Mouse (Mus musculus) neural tube, embryonic 15.5 days (tissue): ENCODE data around the gene Gcnt4. TPM values are rescaled to one million over a fixed set of nuclear protein-coding genes. Genes with fewer than 3 reads are reported as not detected.

Experiments used
- ATAC-seq: fragments of 200-750 bp; cut with Nextera tagmentation; 2 replicates; pipeline ENCODE4 v1.8.0; 2017; ENCODE audit warnings: mild to moderate bottlenecking, moderate TSS enrichment, moderate library complexity; ENCODE audit not compliant: low FRiP score
- H3K27ac ChIP-seq: fragments of 300-500 bp; sonication (generic); replicated peaks from 2 replicates; pipeline ENCODE4 v1.5.1; 2015; ENCODE audit warnings: mild to moderate bottlenecking, inconsistent platforms
- H3K27me3 ChIP-seq: fragments of 300-500 bp; sonication (generic); replicated peaks from 2 replicates; pipeline ENCODE4 v1.6.1; 2015; ENCODE audit warnings: inconsistent platforms
- H3K36me3 ChIP-seq: fragments of 300-500 bp; sonication (generic); 2 replicates; pipeline ENCODE4 v1.6.1; 2015; ENCODE audit warnings: inconsistent platforms
- H3K4me1 ChIP-seq: fragments of 300-500 bp; sonication (generic); 2 replicates; pipeline ENCODE4 v1.6.1; 2015; ENCODE audit warnings: inconsistent platforms
- H3K4me2 ChIP-seq: fragments of 300-500 bp; sonication (generic); 2 replicates; pipeline ENCODE4 v1.6.1; 2015; ENCODE audit warnings: inconsistent platforms, mild to moderate bottlenecking, moderate library complexity
- H3K4me3 ChIP-seq: fragments of 300-500 bp; sonication (generic); replicated peaks from 2 replicates; pipeline ENCODE4 v1.5.1; 2015; ENCODE audit warnings: mild to moderate bottlenecking, inconsistent platforms
- H3K9ac ChIP-seq: fragments of 300-500 bp; sonication (generic); replicated peaks from 2 replicates; pipeline ENCODE4 v1.6.1; 2015; ENCODE audit warnings: mild to moderate bottlenecking, inconsistent platforms
- H3K9me3 ChIP-seq: fragments of 300-500 bp; sonication (generic); replicated peaks from 2 replicates; pipeline ENCODE4 v1.6.1; 2016; ENCODE audit warnings: inconsistent platforms
- WGBS: fragments of 180-500 bp; shearing (Covaris S2); methylation state at CpG from one replicate; pipeline ENCODE4 v1.1.7; 2015; ENCODE audit warnings: mixed read lengths; 5-methylcytosine and 5-hydroxymethylcytosine counted together
- polyA plus RNA-seq: library from polyadenylated mRNA; unstranded; fragments of >200 nt; fragmentation: Nextera tagmentation; extraction: Ambion mirVana; gene quantifications from 2 replicates; pipeline ENCODE4 v1.2.1, GENCODE M21; 2015

Gcnt4 gene
- polyA plus RNA-seq, 1 experiment from 2014 or later: 0.08 TPM

GRCm38 (mm10) chr13:96980561-96980960 lies 56.1 kb downstream of the Gcnt4 start:
- H3K4me3 ChIP-seq: no peak overlapping the region
- H3K9ac ChIP-seq: no peak overlapping the region
- 0 out of 2 replicates have a peak, but pooled peaks cover 2% of the 10 kb centered on the region for H3K27me3 ChIP-seq
- no peak for ATAC-seq
- H3K4me2 ChIP-seq: no peak overlapping the region
- peaks cover 21% of the 10 kb centered on the region for H3K4me1 ChIP-seq
- H3K36me3 ChIP-seq: no peaks in the 10 kb centered on the region
- H3K9me3 ChIP-seq: no peaks in the 10 kb centered on the region
- H3K27ac ChIP-seq: no peak overlapping the region

DNA sequence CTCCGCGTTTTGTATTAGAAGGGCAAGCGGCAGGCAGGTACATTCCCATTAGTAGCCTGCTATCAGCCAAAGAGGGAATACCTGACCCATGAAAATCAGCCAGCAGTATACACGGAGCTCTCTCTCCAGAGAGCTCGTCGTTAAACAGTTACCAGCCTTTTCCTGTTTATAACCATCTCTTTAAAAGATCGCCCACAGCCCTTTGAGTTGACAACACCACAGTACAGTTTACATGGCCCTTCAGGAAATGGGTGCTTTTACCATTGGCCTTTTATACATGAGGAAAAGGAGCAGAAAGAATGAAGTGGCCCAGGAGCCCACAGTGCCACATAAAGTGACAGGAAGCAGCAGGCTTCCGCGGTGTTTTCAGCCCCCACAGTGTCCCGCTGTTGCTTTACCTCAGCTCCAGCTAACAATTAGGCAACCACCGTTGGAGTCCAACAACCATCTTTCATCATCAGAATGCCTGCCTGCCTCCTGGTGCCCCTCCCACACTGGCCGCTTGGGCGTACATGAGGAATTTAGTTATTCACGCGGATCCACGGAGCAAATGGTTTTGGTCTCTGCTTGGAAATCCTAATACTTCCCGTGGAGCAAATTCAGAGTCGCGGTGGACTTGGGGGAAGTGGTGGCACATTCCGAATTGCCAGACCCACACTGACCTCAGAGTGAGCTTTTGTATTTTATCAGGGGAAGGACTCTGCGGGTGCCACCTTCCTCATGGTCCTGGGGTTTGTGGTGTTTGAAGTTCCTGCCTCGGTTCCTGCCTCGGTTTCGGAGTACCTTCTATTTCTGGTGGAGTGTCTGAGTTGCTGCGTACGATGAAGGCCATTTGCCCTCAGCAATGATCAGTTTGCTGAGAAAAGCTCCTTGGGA lies 59.0 kb downstream of the Gcnt4 start:
- peak overlapping the region; percentile 30 for H3K4me2 ChIP-seq
- H3K27ac ChIP-seq: no peak overlapping the region
- no peak for ATAC-seq
- no peak overlapping the region for H3K4me3 ChIP-seq
- 0 out of 2 replicates have a peak, but pooled peaks cover 2% of the 10 kb centered on the region for H3K27me3 ChIP-seq
- no peaks in the 10 kb centered on the region for H3K9me3 ChIP-seq
- WGBS: 54% methylated on average over 26 of the region's 26 CpGs
- H3K9ac ChIP-seq: no peak overlapping the region
- H3K4me1 ChIP-seq: peaks cover 28% of the 10 kb centered on the region
- H3K36me3 ChIP-seq: no peaks in the 10 kb centered on the region

GRCm38 (mm10) chr13:96984688-96985087 lies 60.2 kb downstream of the Gcnt4 start:
- no peak overlapping the region for H3K27ac ChIP-seq
- no peaks in the 10 kb centered on the region for H3K9me3 ChIP-seq
- peaks cover 28% of the 10 kb centered on the region for H3K4me1 ChIP-seq
- no peaks in the 10 kb centered on the region for H3K36me3 ChIP-seq
- 82% methylated on average over 5 of the region's 5 CpGs for WGBS
- H3K4me2 ChIP-seq: no peak overlapping the region
- no peak for ATAC-seq
- H3K27me3 ChIP-seq: 0 out of 2 replicates have a peak, but pooled peaks cover 2% of the 10 kb centered on the region
- no peak overlapping the region for H3K9ac ChIP-seq
- H3K4me3 ChIP-seq: no peak overlapping the region

DNA sequence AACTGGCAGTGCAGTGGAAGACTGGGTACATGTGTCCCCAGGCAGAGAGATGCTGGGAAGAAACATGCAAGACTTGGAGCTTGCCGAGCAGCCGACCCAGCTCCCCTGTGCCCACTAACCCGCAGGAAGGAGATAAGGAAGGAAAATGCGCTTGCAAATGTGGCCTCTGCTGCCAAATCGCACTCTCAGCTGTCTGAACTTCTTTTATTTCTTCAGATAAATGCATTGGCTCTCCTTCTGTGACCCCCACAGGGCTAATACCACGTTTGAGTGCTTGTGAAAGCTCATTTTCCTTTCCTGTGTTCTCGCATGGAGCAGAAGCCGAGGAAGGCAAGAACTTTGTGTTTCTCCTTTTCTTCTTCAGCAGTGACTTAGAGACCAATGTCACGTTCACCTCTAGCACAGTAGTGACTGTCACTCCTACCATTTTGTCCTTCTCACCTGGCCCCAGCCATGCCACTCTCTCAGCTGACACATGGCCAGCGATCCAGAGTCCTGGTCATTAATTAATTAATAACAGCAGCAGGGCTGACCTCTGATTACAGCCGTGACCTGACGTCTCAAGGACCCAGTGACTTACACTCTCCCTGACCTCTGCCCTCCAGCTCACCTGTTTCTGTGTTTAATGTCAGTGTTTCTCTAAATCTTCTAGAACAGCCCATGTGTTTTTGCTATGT lies 61.2 kb downstream of the Gcnt4 start:
- Histone ChIP-seq H3K9me3 (no peaks in the 10 kb centered on the region), H3K4me1 (peaks cover 28% of the 10 kb centered on the region), H3K27me3 (0 out of 2 replicates have a peak, but pooled peaks cover 2% of the 10 kb centered on the region), H3K27ac (peak overlapping the region; percentile 60), H3K9ac (no peak overlapping the region), H3K36me3 (no peaks in the 10 kb centered on the region), H3K4me3 (no peak overlapping the region), H3K4me2 (peak overlapping the region; percentile 17; the same call in 1 of the 2 replicates)
- ATAC-seq: peak; percentile 74
- WGBS: 50% methylated on average over 12 of the region's 12 CpGs

- Histone ChIP-seq H3K4me2 (no peak overlapping the region), H3K4me1 (peaks cover 15% of the 10 kb centered on the region), H3K27ac (no peak overlapping the region), H3K4me3 (no peak overlapping the region), H3K9ac (no peak overlapping the region), H3K9me3 (no peaks in the 10 kb centered on the region), H3K36me3 (no peaks in the 10 kb centered on the region), H3K27me3 (no peaks in the 10 kb centered on the region)
- no peak for ATAC-seq
- 96% methylated on average over 16 of the region's 16 CpGs for WGBS
Measured at GRCm38 (mm10) chr13:96989129-96989528, 64.6 kb downstream of the Gcnt4 start.

DNA sequence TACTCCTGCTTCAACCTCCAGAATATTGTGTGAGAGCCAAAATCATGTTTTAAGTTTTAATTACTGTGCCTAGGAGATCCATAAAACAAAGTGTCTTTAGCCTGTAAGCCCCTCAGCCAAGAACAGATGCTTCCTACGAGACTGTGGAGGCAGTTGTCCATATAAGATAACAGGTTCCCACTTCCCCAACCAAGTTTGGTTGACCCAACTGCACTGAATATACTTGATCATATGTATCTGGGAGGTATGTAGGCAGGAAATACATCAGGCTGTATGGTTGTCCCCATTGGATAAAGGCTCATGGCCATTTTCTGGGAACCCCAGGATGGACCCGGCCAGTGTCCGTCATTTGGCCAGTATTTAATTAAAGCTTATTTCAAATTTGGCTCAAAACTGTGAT lies 65.6 kb downstream of the Gcnt4 start:
- WGBS: 89% methylated on average over 3 of the region's 3 CpGs
- no peaks in the 10 kb centered on the region for H3K27me3 ChIP-seq
- H3K9ac ChIP-seq: no peak overlapping the region
- no peaks in the 10 kb centered on the region for H3K36me3 ChIP-seq
- H3K4me1 ChIP-seq: peaks cover 12% of the 10 kb centered on the region
- H3K27ac ChIP-seq: no peak overlapping the region
- no peak for ATAC-seq
- no peaks in the 10 kb centered on the region for H3K9me3 ChIP-seq
- no peak overlapping the region for H3K4me3 ChIP-seq
- no peak overlapping the region for H3K4me2 ChIP-seq

GRCm38 (mm10) chr13:96990561-96991265 lies 66.2 kb downstream of the Gcnt4 start:
- no peak overlapping the region for H3K4me2 ChIP-seq
- H3K4me3 ChIP-seq: no peak overlapping the region
- H3K9ac ChIP-seq: no peak overlapping the region
- no peaks in the 10 kb centered on the region for H3K36me3 ChIP-seq
- WGBS: 77% methylated on average over 14 of the region's 14 CpGs
- H3K4me1 ChIP-seq: peaks cover 6% of the 10 kb centered on the region
- no peaks in the 10 kb centered on the region for H3K9me3 ChIP-seq
- no peaks in the 10 kb centered on the region for H3K27me3 ChIP-seq
- H3K27ac ChIP-seq: no peak overlapping the region
- no peak for ATAC-seq

DNA sequence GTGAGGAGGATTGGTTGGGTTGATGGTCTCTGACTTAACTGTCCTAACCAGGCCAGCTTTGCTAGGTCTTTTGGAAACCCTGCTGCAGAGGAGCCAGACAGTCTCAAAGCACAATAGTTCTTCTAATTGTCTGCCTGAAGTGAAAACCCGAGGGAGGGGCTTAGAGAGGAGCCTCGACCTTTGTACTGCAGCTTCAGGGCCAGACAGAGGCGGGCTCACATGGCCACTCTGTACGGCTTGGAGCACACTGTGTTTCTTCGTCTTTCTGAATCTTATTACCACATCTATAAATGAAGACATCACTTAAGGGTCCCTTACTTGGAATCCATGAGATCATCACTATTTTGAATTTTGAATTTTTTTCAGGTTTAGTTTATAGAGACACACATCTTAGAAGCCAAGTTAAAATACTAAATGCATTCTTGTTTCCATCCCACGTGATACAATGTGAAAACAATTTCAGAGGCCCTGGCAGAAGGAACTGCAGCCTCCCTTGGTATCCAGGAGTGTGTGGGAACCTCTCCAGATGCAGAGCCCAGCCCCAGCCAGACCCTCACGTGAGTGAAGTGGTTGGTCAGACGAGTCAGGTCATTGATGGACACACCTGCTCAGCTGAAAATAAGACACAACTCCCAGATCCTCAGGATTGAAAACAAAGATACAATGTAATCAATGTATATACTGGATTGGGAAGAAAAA lies 69.0 kb downstream of the Gcnt4 start:
- H3K36me3 ChIP-seq: no peaks in the 10 kb centered on the region
- ATAC-seq: no peak
- no peak overlapping the region for H3K4me3 ChIP-seq
- H3K9ac ChIP-seq: no peak overlapping the region
- no peak overlapping the region for H3K4me2 ChIP-seq
- 32% methylated on average over 8 of the region's 8 CpGs for WGBS
- H3K27ac ChIP-seq: no peak overlapping the region
- H3K27me3 ChIP-seq: no peaks in the 10 kb centered on the region
- no peaks in the 10 kb centered on the region for H3K9me3 ChIP-seq
- no peaks in the 10 kb centered on the region for H3K4me1 ChIP-seq

GRCm38 (mm10) chr13:96995243-96995642 lies 70.8 kb downstream of the Gcnt4 start:
- Histone ChIP-seq H3K36me3 (no peaks in the 10 kb centered on the region), H3K4me1 (no peaks in the 10 kb centered on the region)
- 72% methylated on average over 5 of the region's 5 CpGs for WGBS

GRCm38 (mm10) chr13:96997080-96997479 lies 72.6 kb downstream of the Gcnt4 start:
- no peak overlapping the region for H3K4me2 ChIP-seq
- no peaks in the 10 kb centered on the region for H3K9me3 ChIP-seq
- H3K36me3 ChIP-seq: no peaks in the 10 kb centered on the region
- no peak for ATAC-seq
- no peak overlapping the region for H3K27ac ChIP-seq
- H3K27me3 ChIP-seq: no peaks in the 10 kb centered on the region
- 78% methylated on average over 1 of the region's 1 CpGs for WGBS
- H3K4me3 ChIP-seq: no peak overlapping the region
- H3K4me1 ChIP-seq: no peaks in the 10 kb centered on the region
- no peak overlapping the region for H3K9ac ChIP-seq

More at GRCm38 (mm10) chr13:96995243-96995642, 70.8 kb downstream of the Gcnt4 start:
- H3K4me2 ChIP-seq: no peak overlapping the region
- H3K9me3 ChIP-seq: no peaks in the 10 kb centered on the region
- no peak overlapping the region for H3K9ac ChIP-seq
- H3K4me3 ChIP-seq: no peak overlapping the region
- ATAC-seq: no peak
- no peak overlapping the region for H3K27ac ChIP-seq
- H3K27me3 ChIP-seq: no peaks in the 10 kb centered on the region
